Mouse (Mus musculus) erythroblast, embryonic 14.5 days (primary cell): ENCODE results near the gene Spag16. TPM values are rescaled to one million over a fixed set of nuclear protein-coding genes. Genes with fewer than 3 reads are reported as not detected.
"Not testable (repeated sequence)": the region's sequence is repeated elsewhere in the genome, so short reads cannot be mapped to it uniquely, and the experiment has no call there.

ENCODE experiments used
- H3K27me3 ChIP-seq: 2 replicates; pipeline ENCODE4 v1.6.1; 2012; ENCODE audit warnings: inconsistent platforms; ENCODE audit not compliant: control insufficient read depth
- H3K36me3 ChIP-seq: 2 replicates; pipeline ENCODE4 v1.6.1; 2012; ENCODE audit warnings: mild to moderate bottlenecking, inconsistent platforms; ENCODE audit not compliant: control insufficient read depth
- H3K4me1 ChIP-seq: 2 replicates; pipeline ENCODE4 v1.6.1; 2012; ENCODE audit warnings: inconsistent platforms; ENCODE audit not compliant: control insufficient read depth
- H3K4me3 ChIP-seq: replicated peaks from 2 replicates; pipeline ENCODE3; 2012; ENCODE audit warnings: moderate library complexity, mild to moderate bottlenecking, inconsistent platforms
- H3K9me3 ChIP-seq: 2 replicates; pipeline ENCODE4 v1.6.1; 2012; ENCODE audit warnings: low read length, inconsistent platforms, mixed read lengths; ENCODE audit not compliant: control insufficient read depth
- GATA1 ChIP-seq: IDR thresholded peaks from 2 replicates; pipeline ENCODE4 v1.6.1; 2012; ENCODE audit warnings: low read length, inconsistent platforms, mixed read lengths
- TAL1 ChIP-seq: IDR thresholded peaks from 3 replicates; pipeline ENCODE4 v1.6.1; 2012; ENCODE audit warnings: low read length, inconsistent platforms, mixed read lengths
- polyA plus RNA-seq: library from polyadenylated mRNA; stranded (reverse); fragments of >175 nt; gene quantifications from 2 replicates; pipeline ENCODE4 v1.2.3, GENCODE M21; 2012

The Spag16 gene
- polyA plus RNA-seq, 1 experiment, result not detected

DNA sequence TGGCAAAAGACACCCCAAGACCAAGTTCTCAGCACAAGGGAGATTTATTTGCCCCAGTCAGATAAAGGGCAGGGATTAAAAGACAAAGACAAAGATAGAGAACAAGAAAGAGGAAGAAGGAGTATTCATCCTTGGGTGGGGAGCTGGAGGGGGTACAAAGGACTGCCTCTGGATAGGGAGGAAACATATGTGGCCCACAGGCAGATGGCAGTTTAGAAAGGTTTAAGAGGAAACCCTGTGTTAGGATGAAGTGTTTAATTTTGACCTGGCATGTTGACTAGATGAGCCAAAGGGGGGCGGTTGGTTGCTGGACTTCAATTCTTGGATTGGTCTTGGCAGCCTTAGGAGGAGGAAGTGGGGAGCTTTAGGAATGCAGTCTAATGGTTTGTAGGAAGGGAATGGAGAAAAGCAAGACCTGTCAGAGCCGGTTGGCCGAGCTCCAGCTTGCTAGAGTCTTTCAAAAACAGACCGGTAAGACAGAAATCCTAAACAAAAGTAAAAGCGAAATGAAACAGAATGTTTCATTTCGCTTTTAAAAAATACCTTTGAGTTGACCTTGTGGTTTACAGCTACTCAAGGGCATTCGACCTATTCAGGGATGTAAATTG is 2.2 kb downstream of the Spag16 start:
- Histone ChIP-seq H3K36me3 (no peaks in the 10 kb centered on the region), H3K4me3 (no peak overlapping the region), H3K9me3 (no peaks in the 10 kb centered on the region), H3K27me3 (peaks cover 4% of the 10 kb centered on the region), H3K4me1 (no peaks in the 10 kb centered on the region)
- no peak for TF ChIP-seq GATA1
- TF ChIP-seq TAL1, result no peak

DNA sequence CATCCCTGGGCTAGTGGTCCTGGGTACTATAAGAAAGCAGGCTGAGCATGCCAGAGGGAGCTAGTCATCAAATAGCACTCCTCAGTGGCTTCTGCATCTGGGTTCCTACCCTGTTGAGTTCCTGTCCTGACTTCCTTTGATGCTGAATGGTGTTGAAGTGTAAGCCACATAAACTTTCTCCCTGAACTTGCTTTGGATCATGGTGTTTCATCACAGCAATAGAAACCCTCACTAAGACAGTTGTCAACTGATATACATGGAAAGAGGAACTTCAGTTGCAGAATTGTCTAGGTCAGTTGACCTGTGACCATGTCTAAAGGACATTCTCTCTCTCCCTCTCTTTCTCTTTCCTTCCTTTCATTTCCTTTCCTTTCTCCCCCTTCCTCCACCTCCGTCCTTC is 3.8 kb downstream of the Spag16 start:
- H3K4me3 ChIP-seq, result no peak overlapping the region
- TF ChIP-seq GATA1 (no peak), TAL1 (no peak)
- peaks cover 4% of the 10 kb centered on the region for H3K27me3 ChIP-seq
- H3K36me3 ChIP-seq, result no peaks in the 10 kb centered on the region
- H3K9me3 ChIP-seq, result no peaks in the 10 kb centered on the region
- H3K4me1 ChIP-seq, result no peaks in the 10 kb centered on the region

DNA sequence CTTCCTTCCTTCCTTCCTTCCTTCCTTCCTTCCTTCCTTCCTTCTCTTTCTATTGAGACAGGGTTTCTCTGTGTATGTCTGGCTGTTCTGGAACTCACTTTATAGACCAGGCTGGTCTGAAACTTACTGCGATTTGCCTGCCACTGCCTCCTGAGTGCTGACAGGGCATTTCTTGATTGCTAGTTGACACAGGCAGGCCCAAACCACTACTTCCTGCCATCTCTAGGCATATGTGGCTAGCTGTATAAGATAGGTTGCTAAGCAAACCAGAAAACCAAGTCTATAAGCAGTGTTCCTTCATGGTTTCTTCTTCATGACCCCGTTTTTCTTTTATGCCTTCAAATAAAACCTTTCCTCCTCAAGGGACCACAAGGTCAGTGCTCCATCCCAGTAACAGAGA is 4.2 kb downstream of the Spag16 start:
- no peak overlapping the region for H3K4me3 ChIP-seq
- peaks cover 4% of the 10 kb centered on the region for H3K27me3 ChIP-seq
- H3K4me1 ChIP-seq, result no peaks in the 10 kb centered on the region
- H3K36me3 ChIP-seq, result no peaks in the 10 kb centered on the region
- TF ChIP-seq TAL1 (no peak), GATA1 (no peak)
- no peaks in the 10 kb centered on the region for H3K9me3 ChIP-seq

DNA sequence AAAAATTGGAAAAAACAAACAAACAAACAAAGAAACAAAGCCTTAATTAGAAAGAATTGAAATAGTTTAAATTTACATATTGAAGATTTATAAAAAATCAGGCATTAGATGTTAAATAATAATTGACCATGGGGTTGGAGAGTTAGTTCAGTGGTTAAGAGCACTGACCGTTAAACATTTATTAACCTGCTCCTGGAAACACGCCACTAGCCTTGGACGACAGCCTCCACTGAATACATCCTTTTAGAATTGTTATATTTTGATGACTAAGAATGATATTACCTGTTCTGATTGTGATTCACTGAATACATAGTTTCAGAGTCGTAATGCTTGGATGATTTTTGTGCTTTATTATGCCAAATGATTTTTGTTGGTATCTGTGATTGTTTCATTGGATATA is 6.7 kb downstream of the Spag16 start:
- H3K4me3 ChIP-seq, H3K27me3 ChIP-seq, H3K9me3 ChIP-seq, H3K36me3 ChIP-seq, H3K4me1 ChIP-seq: not testable (repeated sequence)

DNA sequence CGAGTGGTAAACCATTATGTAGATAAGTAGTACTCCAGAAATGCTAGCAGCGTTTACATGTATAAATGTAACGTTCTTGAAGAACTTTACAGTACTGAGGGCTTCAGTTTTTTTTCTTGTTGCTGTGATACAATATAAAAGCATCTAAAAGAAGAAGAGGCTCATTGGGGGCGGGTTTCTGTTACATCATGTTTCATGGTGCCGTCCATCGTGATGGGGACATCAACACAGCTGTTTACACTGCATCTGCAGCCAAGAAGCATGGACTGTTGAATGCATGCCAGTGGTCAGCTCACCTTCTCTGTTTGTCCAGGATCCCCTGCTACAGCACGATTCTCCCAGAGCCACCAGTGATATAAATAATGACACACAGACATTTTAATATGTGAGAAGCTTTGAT is 26.7 kb downstream of the Spag16 start:
- no peaks in the 10 kb centered on the region for H3K27me3 ChIP-seq
- no peaks in the 10 kb centered on the region for H3K4me1 ChIP-seq
- no peaks in the 10 kb centered on the region for H3K36me3 ChIP-seq
- no peak overlapping the region for H3K4me3 ChIP-seq
- no peaks in the 10 kb centered on the region for H3K9me3 ChIP-seq
- TF ChIP-seq GATA1 (no peak), TAL1 (no peak)

DNA sequence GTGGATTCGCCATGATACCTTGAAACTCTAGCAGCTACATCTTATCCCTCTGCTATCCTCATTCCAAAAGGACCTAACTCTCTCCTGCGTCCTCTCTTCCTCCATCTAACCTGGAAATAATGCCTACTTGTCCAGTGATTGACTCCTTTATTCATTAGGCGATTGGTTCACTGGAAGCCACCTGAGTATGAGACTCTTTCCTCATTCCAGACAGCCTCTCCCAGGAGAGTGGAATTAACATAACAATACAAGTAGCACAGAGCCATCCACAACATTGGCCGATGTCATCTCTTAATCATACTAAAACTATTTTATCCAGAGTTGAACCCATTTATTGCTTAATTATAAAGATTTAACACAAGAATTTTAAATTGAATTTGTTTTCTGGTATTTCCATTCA is 41.0 kb downstream of the Spag16 start:
- Histone ChIP-seq H3K27me3 (no peaks in the 10 kb centered on the region), H3K9me3 (no peaks in the 10 kb centered on the region), H3K36me3 (no peaks in the 10 kb centered on the region), H3K4me3 (no peak overlapping the region), H3K4me1 (no peaks in the 10 kb centered on the region)
- TF ChIP-seq TAL1 (no peak), GATA1 (no peak)

DNA sequence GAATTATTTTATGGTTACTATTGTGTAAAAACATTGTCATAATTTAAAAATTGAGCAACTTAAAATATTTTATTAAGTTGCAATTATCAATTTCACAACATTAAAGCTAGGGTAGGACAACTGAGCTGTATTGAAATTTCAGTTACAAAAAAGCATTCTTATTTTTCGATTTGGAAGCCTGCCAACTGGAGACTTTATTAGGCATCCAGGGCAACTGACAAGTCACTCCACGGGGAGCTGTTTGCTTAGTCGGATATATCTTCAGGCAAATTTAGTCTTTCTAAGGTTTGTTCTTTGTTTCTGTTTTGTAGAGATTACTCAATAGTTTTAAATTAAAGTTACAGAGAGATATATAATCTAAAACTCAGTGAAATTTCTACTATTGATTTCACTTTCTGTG is 129.8 kb downstream of the Spag16 start:
- H3K36me3 ChIP-seq, result no peaks in the 10 kb centered on the region
- H3K27me3 ChIP-seq, result no peaks in the 10 kb centered on the region
- H3K9me3 ChIP-seq, result peaks cover 1% of the 10 kb centered on the region; the same call in 1 of the 2 replicates
- TF ChIP-seq GATA1, result no peak
- no peaks in the 10 kb centered on the region for H3K4me1 ChIP-seq
- no peak overlapping the region for H3K4me3 ChIP-seq

DNA sequence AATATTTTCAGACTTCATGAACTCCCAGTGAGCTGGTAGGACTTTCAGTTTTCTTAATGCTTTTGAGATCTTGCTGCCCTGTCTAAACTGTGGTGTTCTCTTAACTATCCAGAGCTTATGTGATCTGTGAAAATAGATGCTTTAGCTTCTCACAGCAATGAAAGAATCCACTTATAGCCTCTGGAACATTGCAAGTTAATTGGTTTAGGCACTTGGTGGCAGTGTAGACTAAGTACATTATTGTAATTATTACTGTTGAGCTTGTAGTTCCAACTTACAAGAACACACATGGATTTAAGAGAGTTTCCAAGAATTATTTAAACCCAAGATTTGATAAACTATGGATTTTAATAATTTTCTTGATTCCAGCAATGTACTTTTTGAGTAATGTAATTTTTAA is 170.1 kb downstream of the Spag16 start:
- H3K27me3 ChIP-seq, result no peaks in the 10 kb centered on the region
- H3K4me1 ChIP-seq, result no peaks in the 10 kb centered on the region
- no peaks in the 10 kb centered on the region for H3K9me3 ChIP-seq
- H3K36me3 ChIP-seq, result no peaks in the 10 kb centered on the region
- TF ChIP-seq TAL1 (no peak), GATA1 (no peak)
- no peak overlapping the region for H3K4me3 ChIP-seq

DNA sequence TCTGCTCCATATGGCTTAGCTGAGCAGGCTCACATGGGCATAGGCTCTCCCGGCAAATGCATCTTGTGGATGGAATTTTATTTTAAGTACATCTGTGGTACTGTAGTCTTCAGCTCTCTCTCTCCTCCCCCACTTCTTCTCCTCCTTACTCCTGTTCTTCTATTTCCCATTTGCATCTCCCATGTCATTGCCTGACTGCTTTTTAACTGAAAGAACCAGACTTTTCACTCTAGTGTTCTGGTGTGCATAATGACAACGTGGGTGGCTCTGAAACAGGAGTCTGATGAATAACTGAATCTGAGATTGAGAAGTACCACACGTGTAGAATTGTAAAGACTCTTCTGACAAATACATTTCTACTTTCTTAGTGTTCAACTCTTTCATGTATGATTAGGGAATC is 186.2 kb downstream of the Spag16 start:
- Histone ChIP-seq H3K36me3 (no peaks in the 10 kb centered on the region), H3K27me3 (no peaks in the 10 kb centered on the region), H3K4me1 (no peaks in the 10 kb centered on the region), H3K9me3 (no peaks in the 10 kb centered on the region), H3K4me3 (no peak overlapping the region)
- TF ChIP-seq GATA1, result no peak
- TF ChIP-seq TAL1, result no peak

DNA sequence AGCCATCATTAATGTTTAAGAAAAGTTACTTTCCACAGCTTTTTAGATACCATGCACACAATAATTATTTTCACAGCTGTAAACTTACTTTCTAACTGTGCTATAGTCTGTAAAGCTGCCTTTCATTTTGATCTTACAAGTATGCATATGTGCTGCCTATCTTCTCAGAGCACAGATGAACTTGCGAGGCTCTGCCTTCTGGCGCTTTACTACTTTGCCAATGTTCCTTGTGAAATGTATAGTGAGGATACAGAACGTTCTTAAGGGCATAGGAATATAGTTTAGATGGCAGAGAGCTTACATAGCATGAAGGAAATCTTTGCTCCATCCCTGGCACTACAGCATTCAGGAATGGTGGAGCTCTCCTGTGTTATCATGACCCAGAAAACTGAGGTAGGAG is 210.6 kb downstream of the Spag16 start:
- TF ChIP-seq TAL1, result no peak
- Histone ChIP-seq H3K4me1 (no peaks in the 10 kb centered on the region), H3K4me3 (no peak overlapping the region), H3K36me3 (no peaks in the 10 kb centered on the region), H3K27me3 (no peaks in the 10 kb centered on the region), H3K9me3 (no peaks in the 10 kb centered on the region)
